Mouse (Mus musculus) limb, embryonic 11.5 days (tissue): ENCODE measurements around the gene Ciz1. TPM values are rescaled to one million over a fixed set of nuclear protein-coding genes. Genes with fewer than 3 reads are reported as not detected.

ENCODE experiments used
- ATAC-seq: fragments of 200-750 bp; cut with Nextera tagmentation; 2 replicates; pipeline ENCODE4 v1.8.0; 2017; ENCODE audit warnings: low read depth; ENCODE audit not compliant: insufficient number of reproducible peaks, low FRiP score, low TSS enrichment
- DNase-seq: peaks from one replicate; pipeline ENCODE4 v3.0.0-alpha.2; 2015; ENCODE audit warnings: low spot score
- H3K27ac ChIP-seq: fragments of 300-500 bp; sonication (generic); replicated peaks from 2 replicates; pipeline ENCODE4 v1.5.1; 2014; ENCODE audit warnings: low read depth, mild to moderate bottlenecking, low read length
- H3K27me3 ChIP-seq: fragments of 300-500 bp; sonication (generic); 2 replicates; pipeline ENCODE4 v1.6.1; 2014; ENCODE audit warnings: mild to moderate bottlenecking, low read length, mixed read lengths; ENCODE audit not compliant: control insufficient read depth, insufficient read depth
- H3K36me3 ChIP-seq: fragments of 300-500 bp; sonication (generic); 2 replicates; pipeline ENCODE4 v1.6.1; 2014; ENCODE audit warnings: mild to moderate bottlenecking, low read length, moderate library complexity, mixed read lengths; ENCODE audit not compliant: control insufficient read depth, insufficient read depth
- H3K4me1 ChIP-seq: fragments of 300-500 bp; sonication (generic); 2 replicates; pipeline ENCODE4 v1.6.1; 2014; ENCODE audit warnings: low read length, mixed read lengths; ENCODE audit not compliant: control insufficient read depth, insufficient read depth
- H3K4me2 ChIP-seq: fragments of 300-500 bp; sonication (generic); 2 replicates; pipeline ENCODE4 v1.6.1; 2014; ENCODE audit warnings: low read depth, mild to moderate bottlenecking, moderate library complexity; ENCODE audit not compliant: severe bottlenecking
- H3K4me3 ChIP-seq: fragments of 300-500 bp; sonication (generic); 2 replicates; pipeline ENCODE4 v1.5.1; 2014; ENCODE audit warnings: low read depth, low read length
- H3K9ac ChIP-seq: fragments of 300-500 bp; sonication (generic); 2 replicates; pipeline ENCODE4 v1.6.1; 2014; ENCODE audit warnings: mild to moderate bottlenecking, low read length
- H3K9me3 ChIP-seq: fragments of 300-500 bp; sonication (generic); 2 replicates; pipeline ENCODE4 v1.6.1; 2016; ENCODE audit warnings: low read length; ENCODE audit not compliant: control insufficient read depth
- WGBS: fragments of 180-500 bp; shearing (Covaris S2); extraction: QIAGEN DNeasy Blood & Tissue Kit; methylation state at CpG from one replicate; pipeline ENCODE4 v1.1.7; 2014; 5-methylcytosine and 5-hydroxymethylcytosine counted together
- polyA plus RNA-seq: library from polyadenylated mRNA; unstranded; fragments of >200 nt; fragmentation: Nextera tagmentation; extraction: Ambion mirVana; gene quantifications from 2 replicates; pipeline ENCODE4 v1.2.1, GENCODE M21; 2014

Ciz1 gene
- polyA plus RNA-seq, 1 experiment from 2014 or later: 52.2 TPM

GRCm38 (mm10) chr2:32349625-32350255 lies 2.4 kb upstream of the Ciz1 start:
- Histone ChIP-seq H3K27me3 (no peaks in the 10 kb centered on the region), H3K27ac (no peak overlapping the region), H3K4me3 (no peak overlapping the region), H3K4me2 (no peak overlapping the region), H3K9me3 (no peaks in the 10 kb centered on the region), H3K9ac (no peak overlapping the region), H3K36me3 (no peaks in the 10 kb centered on the region), H3K4me1 (peaks cover 13% of the 10 kb centered on the region)
- DNase-seq (no peak), ATAC-seq (no peak)
- WGBS: 64% methylated on average over 8 of the region's 8 CpGs

DNA sequence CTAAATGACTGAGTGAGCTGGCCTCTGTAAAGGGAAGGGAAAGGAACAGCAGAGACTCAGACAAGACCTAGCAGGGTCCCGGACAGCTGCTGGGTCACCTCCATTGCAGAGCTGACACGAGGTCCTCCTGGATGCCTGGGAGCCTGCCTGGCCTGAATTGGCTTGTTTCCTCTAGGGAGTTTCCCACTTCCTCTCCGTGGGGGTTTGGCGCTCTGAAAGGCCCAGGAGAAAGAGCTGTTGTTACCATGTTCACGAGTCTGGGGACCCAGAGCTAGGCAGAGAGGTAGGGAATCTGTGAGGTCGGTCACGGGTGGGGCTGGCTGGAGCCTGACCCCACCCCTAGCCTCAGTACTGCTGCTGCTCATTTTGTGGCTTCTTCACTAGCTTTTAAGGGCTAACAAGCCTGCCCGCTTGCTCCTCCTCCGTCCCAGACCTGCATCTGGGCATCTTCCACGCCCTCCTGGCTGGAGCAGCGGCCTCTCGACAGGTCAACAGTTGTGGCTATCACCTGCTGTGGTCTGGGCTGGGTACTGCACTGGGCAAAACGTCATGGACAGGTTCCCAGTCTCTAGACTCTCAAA lies 1.6 kb upstream of the Ciz1 start:
- ATAC-seq (no peak), DNase-seq (no peak)
- peak overlapping the region; percentile 53; the same call in 1 of the 2 replicates for H3K4me2 ChIP-seq
- no peak overlapping the region for H3K9ac ChIP-seq
- no peaks in the 10 kb centered on the region for H3K27me3 ChIP-seq
- WGBS: 51% methylated on average over 13 of the region's 13 CpGs
- H3K27ac ChIP-seq: no peak overlapping the region
- no peaks in the 10 kb centered on the region for H3K36me3 ChIP-seq
- H3K9me3 ChIP-seq: no peaks in the 10 kb centered on the region
- no peak overlapping the region for H3K4me3 ChIP-seq
- peaks cover 13% of the 10 kb centered on the region for H3K4me1 ChIP-seq

GRCm38 (mm10) chr2:32351471-32351961 lies 611 bp upstream of the Ciz1 start:
- 57% methylated on average over 9 of the region's 9 CpGs for WGBS
- Histone ChIP-seq H3K4me3 (peak overlapping the region; percentile 86), H3K27ac (no peak overlapping the region; the same call in 1 of the 2 replicates), H3K9ac (peak overlapping the region; percentile 85; the same call in 1 of the 2 replicates), H3K4me2 (peak overlapping the region; percentile 53), H3K4me1 (peaks cover 13% of the 10 kb centered on the region), H3K9me3 (no peaks in the 10 kb centered on the region), H3K27me3 (no peaks in the 10 kb centered on the region), H3K36me3 (no peaks in the 10 kb centered on the region)
- ATAC-seq (no peak), DNase-seq (no peak)

DNA sequence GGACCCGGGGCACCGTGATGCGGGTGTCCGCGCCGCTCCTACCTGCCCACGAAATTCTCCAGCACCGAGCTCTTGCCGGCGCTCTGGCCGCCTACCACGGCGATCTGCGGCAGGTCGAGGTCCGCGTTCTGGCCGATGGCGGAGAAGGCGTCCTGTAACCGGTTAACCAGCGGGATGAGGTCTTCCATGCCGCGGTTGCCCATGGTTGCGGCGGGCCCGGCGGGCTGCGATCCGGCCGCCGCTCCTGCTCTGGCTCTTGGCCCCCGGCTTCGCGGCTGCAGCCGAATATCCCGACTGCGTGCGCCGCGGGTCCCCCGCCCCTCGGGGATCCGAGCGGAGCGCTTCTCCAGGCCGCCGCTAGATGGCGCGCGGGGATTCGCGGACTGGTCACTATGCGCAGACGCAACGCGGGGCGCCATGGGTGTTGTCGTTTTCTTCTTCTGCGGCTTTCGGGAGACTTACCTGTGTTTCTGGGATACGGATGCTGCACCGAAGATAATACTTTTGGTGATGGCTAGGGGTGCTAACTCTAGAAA lies 948 bp downstream of the Ciz1 start, which contains the start of gene Dnm1:
Dnm1 (minus strand) TSS at position 332 of the 536 bp plus-strand sequence.
- Histone ChIP-seq H3K4me1 (peaks cover 13% of the 10 kb centered on the region), H3K4me2 (peak within 1 kb of the TSS; percentile 53), H3K9me3 (no peaks in the 10 kb centered on the region), H3K27me3 (no peaks in the 10 kb centered on the region), H3K27ac (peak within 1 kb of the TSS; percentile 82), H3K36me3 (no peaks in the 10 kb centered on the region), H3K9ac (peak within 1 kb of the TSS; percentile 85), H3K4me3 (peak within 1 kb of the TSS; percentile 86)
- peak; percentile 96 for DNase-seq
- peak; percentile 15 for ATAC-seq
- 0% methylated on average over 63 of the region's 63 CpGs for WGBS

DNA sequence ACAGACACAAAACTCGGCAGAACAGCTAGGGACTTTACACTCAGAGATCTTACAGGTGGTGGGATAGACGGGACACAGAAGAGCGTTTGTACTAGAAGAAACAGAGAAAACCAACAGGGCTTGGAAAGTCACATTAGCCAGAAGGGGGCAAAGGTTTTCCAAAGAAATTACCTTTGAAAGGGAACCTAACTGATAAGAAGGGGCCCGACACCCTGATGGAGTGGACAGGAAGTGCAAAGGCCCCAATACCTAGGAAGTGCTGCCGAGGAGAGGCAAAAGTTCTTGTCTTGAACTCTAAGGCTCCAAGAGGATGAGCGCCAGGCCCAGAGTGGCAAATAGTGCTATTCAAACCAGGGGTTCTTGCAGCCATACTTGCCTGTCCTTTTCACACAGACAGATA lies 1.7 kb downstream of the Ciz1 start:
- no peak for DNase-seq
- no peak overlapping the region; the same call in 1 of the 2 replicates for H3K4me2 ChIP-seq
- WGBS: 66% methylated on average over 6 of the region's 6 CpGs
- no peaks in the 10 kb centered on the region for H3K9me3 ChIP-seq
- no peak for ATAC-seq
- no peak overlapping the region for H3K27ac ChIP-seq
- no peak overlapping the region for H3K4me3 ChIP-seq
- H3K27me3 ChIP-seq: no peaks in the 10 kb centered on the region
- no peak overlapping the region for H3K9ac ChIP-seq
- H3K36me3 ChIP-seq: no peaks in the 10 kb centered on the region
- peaks cover 13% of the 10 kb centered on the region for H3K4me1 ChIP-seq

GRCm38 (mm10) chr2:32354336-32354895 lies 2.3 kb downstream of the Ciz1 start:
- Histone ChIP-seq H3K27ac (no peak overlapping the region), H3K9me3 (no peaks in the 10 kb centered on the region), H3K4me2 (no peak overlapping the region), H3K27me3 (no peaks in the 10 kb centered on the region), H3K36me3 (no peaks in the 10 kb centered on the region), H3K4me1 (peaks cover 13% of the 10 kb centered on the region), H3K9ac (no peak overlapping the region), H3K4me3 (no peak overlapping the region)
- ATAC-seq: no peak
- WGBS: 86% methylated on average over 3 of the region's 3 CpGs
- no peak for DNase-seq

DNA sequence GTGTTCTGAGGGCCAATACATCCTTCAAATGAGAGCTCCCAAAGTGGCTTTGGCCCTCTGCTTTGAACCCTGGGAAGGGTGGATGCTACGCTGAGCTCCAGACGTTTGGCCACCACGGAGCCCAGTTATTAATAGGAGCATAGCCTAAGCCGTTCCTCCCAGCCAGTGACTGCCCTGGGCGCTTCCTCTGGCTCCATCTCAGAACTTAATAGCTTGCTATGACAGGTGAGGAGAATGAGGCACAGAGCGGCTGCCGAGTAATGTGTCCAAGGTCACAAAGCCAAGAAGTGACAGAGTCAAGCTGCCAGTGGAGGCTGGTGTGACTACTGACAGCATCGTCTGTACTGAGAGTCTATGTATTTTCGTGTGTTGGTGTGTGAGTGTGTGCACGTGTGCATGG lies 4.1 kb downstream of the Ciz1 start:
- H3K27ac ChIP-seq: no peak overlapping the region
- no peak overlapping the region for H3K9ac ChIP-seq
- peaks cover 10% of the 10 kb centered on the region for H3K4me1 ChIP-seq
- H3K9me3 ChIP-seq: no peaks in the 10 kb centered on the region
- H3K27me3 ChIP-seq: no peaks in the 10 kb centered on the region
- H3K4me2 ChIP-seq: no peak overlapping the region
- H3K4me3 ChIP-seq: no peak overlapping the region
- DNase-seq: no peak
- no peaks in the 10 kb centered on the region for H3K36me3 ChIP-seq
- 74% methylated on average over 10 of the region's 10 CpGs for WGBS
- no peak for ATAC-seq

DNA sequence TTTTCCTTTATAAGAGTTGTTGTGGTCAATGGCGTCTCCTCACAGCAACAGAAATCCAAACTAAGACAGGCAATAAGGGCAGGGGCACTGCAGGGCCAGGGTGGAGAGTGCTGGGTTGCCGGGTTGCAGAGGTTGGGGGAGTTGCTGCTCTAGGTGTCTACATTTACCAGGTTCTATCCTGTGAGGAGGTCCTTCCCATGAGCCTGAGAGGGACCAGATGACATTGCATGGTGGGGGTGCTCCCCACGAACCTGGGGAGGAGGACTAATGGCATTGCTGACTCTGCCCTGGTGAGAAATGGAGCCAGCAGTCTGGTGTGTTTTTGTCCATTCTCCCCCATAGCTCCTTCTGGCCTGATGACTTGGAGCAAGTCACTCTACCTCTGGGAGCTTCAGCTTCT lies 5.6 kb downstream of the Ciz1 start:
- Histone ChIP-seq H3K9me3 (no peaks in the 10 kb centered on the region), H3K27ac (no peak overlapping the region), H3K4me1 (peaks cover 2% of the 10 kb centered on the region; the same call in 1 of the 2 replicates), H3K4me2 (no peak overlapping the region), H3K36me3 (no peaks in the 10 kb centered on the region), H3K4me3 (no peak overlapping the region), H3K9ac (no peak overlapping the region), H3K27me3 (no peaks in the 10 kb centered on the region)
- WGBS: 69% methylated on average over 3 of the region's 3 CpGs
- DNase-seq (no peak), ATAC-seq (no peak)
